Comparison of ENCODE assay signal across 24 mouse cellular contexts in genomic region chr15:75293873-75294385, GRCm38 (mm10). TPM values are rescaled to one million over a fixed set of nuclear protein-coding genes. Genes with fewer than 3 reads are reported as not detected.
"Had no signal": no experiment of that assay in that cellular context is flagged by ENCODE, and none has a peak within 500 bp of the region (broad histone marks: within the 10 kb centered on the region; RNA-seq: fewer than 3 reads in every experiment).

No protein-coding gene starts in this region.

- H3K9me3 ChIP-seq: limb, embryonic 12.5 days; liver, embryonic 13.5 days; lung, embryonic 15.5 days; megakaryocyte, embryonic 14.5 days; midbrain, embryonic 15.5 days; neural tube, embryonic 13.5 days; stomach, embryonic 15.5 days had no signal

- H3K27me3 ChIP-seq: limb, embryonic 12.5 days; liver, embryonic 13.5 days; lung, embryonic 15.5 days; megakaryocyte, embryonic 14.5 days; midbrain, embryonic 15.5 days; neural tube, embryonic 13.5 days; stomach, embryonic 15.5 days had no signal

- H3K4me3 ChIP-seq: limb, embryonic 12.5 days; liver, embryonic 13.5 days; lung, embryonic 15.5 days; megakaryocyte, embryonic 14.5 days; midbrain, embryonic 15.5 days; neural tube, embryonic 13.5 days; stomach, embryonic 15.5 days had no signal

- H3K4me1 ChIP-seq: limb, embryonic 12.5 days; liver, embryonic 13.5 days; lung, embryonic 15.5 days; megakaryocyte, embryonic 14.5 days; midbrain, embryonic 15.5 days; neural tube, embryonic 13.5 days; stomach, embryonic 15.5 days had no signal

- H3K27ac ChIP-seq: limb, embryonic 12.5 days; liver, embryonic 13.5 days; lung, embryonic 15.5 days; macrophage; midbrain, embryonic 15.5 days; neural tube, embryonic 13.5 days; stomach, embryonic 15.5 days had no signal

- H3K36me3 ChIP-seq: limb, embryonic 12.5 days; liver, embryonic 13.5 days; lung, embryonic 15.5 days; midbrain, embryonic 15.5 days; neural tube, embryonic 13.5 days; stomach, embryonic 15.5 days had no signal

- DNase-seq: kidney, postnatal 10 days; kidney, postnatal 4 days; layer of hippocampus, postnatal 36 days; liver; liver, embryonic 13.5 days; liver, postnatal 0 days; lung, postnatal 14 days; retina, postnatal 1 day; right cerebral cortex, postnatal 14 days; thymus, adult 2 months; thymus, postnatal 25 days had no signal

RNA-seq across cellular contexts. Expression of gene Ly6f, which starts 25.7 kb away (rescaled TPM):
- total RNA-seq: layer of hippocampus, postnatal 36 days; left cerebral cortex, adult 8-10 months; left cerebral cortex, postnatal 25 days; monocyte, adult 5-6 weeks had no signal
- polyA plus RNA-seq: limb, embryonic 12.5 days; liver, embryonic 13.5 days; liver, postnatal 0 days; lung, embryonic 15.5 days; macrophage; midbrain, embryonic 11.5 days; midbrain, embryonic 15.5 days; neural tube, embryonic 13.5 days; spleen, adult 2 months; stomach, embryonic 15.5 days; testis, adult 2 months; thymus, adult 2 months had no signal
